Mouse (Mus musculus) small intestine, adult 2 months (tissue): ENCODE results near the gene Esrp2. TPM values are rescaled to one million over a fixed set of nuclear protein-coding genes. Genes with fewer than 3 reads are reported as not detected.

ENCODE experiments used
- H3K27ac ChIP-seq: fragments of 200-500 bp; 2 replicates; pipeline ENCODE4 v1.5.1; 2012; ENCODE audit warnings: low read depth, low read length, control low read depth, inconsistent platforms; ENCODE audit not compliant: insufficient read depth
- H3K27me3 ChIP-seq: fragments of 200-500 bp; 2 replicates; pipeline ENCODE4 v1.6.1; 2012; ENCODE audit warnings: mild to moderate bottlenecking, moderate library complexity, low read length, inconsistent platforms; ENCODE audit not compliant: control insufficient read depth, insufficient read depth
- H3K36me3 ChIP-seq: fragments of 200-500 bp; 2 replicates; pipeline ENCODE4 v1.6.1; 2012; ENCODE audit warnings: mild to moderate bottlenecking, low read length, control low read depth, inconsistent platforms; ENCODE audit not compliant: control insufficient read depth, insufficient read depth
- H3K4me1 ChIP-seq: fragments of 200-500 bp; 2 replicates; pipeline ENCODE4 v1.6.1; 2012; ENCODE audit warnings: low read length, inconsistent platforms, mixed read lengths; ENCODE audit not compliant: control insufficient read depth, insufficient read depth, insufficient read length
- H3K4me3 ChIP-seq: fragments of 200-500 bp; 2 replicates; pipeline ENCODE4 v1.5.1; 2012; ENCODE audit warnings: low read depth, mild to moderate bottlenecking, control low read depth, inconsistent platforms, low read length, moderate library complexity
- CTCF ChIP-seq: fragments of 200-500 bp; IDR thresholded peaks from 2 replicates; pipeline ENCODE4 v1.5.1; 2012; ENCODE audit warnings: low read depth, mild to moderate bottlenecking, control low read depth, inconsistent platforms, low read length, moderate library complexity, mixed read lengths; ENCODE audit not compliant: insufficient replicate concordance, insufficient read length; ENCODE audit errors: extremely low read depth
- POLR2A ChIP-seq: fragments of 200-500 bp; IDR thresholded peaks from 2 replicates; pipeline ENCODE4 v1.6.1; 2012; ENCODE audit warnings: low read depth, mild to moderate bottlenecking, control low read depth, inconsistent platforms, low read length, moderate library complexity
- WGBS: fragments of 180-500 bp; shearing (Covaris S2); methylation state at CpG from one replicate; pipeline ENCODE4 v1.1.7; 2018; 5-methylcytosine and 5-hydroxymethylcytosine counted together
- polyA plus RNA-seq: library from polyadenylated mRNA; depleted of rRNA; stranded (reverse); fragments of >200 nt; gene quantifications from 2 replicates; pipeline ENCODE4 v1.2.3, GENCODE M21; 2012; rRNA removed

Esrp2 gene
- 27.5 and 30.9 TPM in 2 replicates for polyA plus RNA-seq

- Histone ChIP-seq H3K27ac (peak within 1 kb of the TSS; percentile 91), H3K36me3 (peaks cover 19% of the 10 kb centered on the region), H3K27me3 (no peaks in the 10 kb centered on the region), H3K4me1 (peaks cover 11% of the 10 kb centered on the region), H3K4me3 (peak within 1 kb of the TSS; percentile 81)
- TF ChIP-seq POLR2A (peak; percentile 85; the same call in 1 of the 2 replicates), CTCF (no peak)
- WGBS: under 1% methylated on average over 86 of the region's 86 CpGs
These were observed at the start of gene Esrp2 for GRCm38 (mm10) chr8:106136156-106137130. Esrp2 (minus strand) TSS chr8:106136974.

- WGBS: 82% methylated on average over 3 of the region's 3 CpGs
- H3K4me1 ChIP-seq: no peaks in the 10 kb centered on the region
- no peak for TF ChIP-seq POLR2A
- TF ChIP-seq CTCF: no peak
These were observed 49.6 kb upstream of the Esrp2 start for GRCm38 (mm10) chr8:106186394-106186793.

GRCm38 (mm10) chr8:106185628-106186270 is 49.0 kb upstream of the Esrp2 start:
- no peaks in the 10 kb centered on the region for H3K4me1 ChIP-seq
- H3K36me3 ChIP-seq: peaks cover 3% of the 10 kb centered on the region; the same call in 1 of the 2 replicates
- H3K27ac ChIP-seq: no peak overlapping the region
- no peaks in the 10 kb centered on the region for H3K27me3 ChIP-seq
- 80% methylated on average over 8 of the region's 8 CpGs for WGBS
- no peak overlapping the region for H3K4me3 ChIP-seq
- TF ChIP-seq POLR2A (no peak), CTCF (no peak)

More at GRCm38 (mm10) chr8:106186394-106186793, 49.6 kb upstream of the Esrp2 start:
- Histone ChIP-seq H3K4me3 (no peak overlapping the region), H3K27ac (no peak overlapping the region), H3K27me3 (no peaks in the 10 kb centered on the region), H3K36me3 (peaks cover 3% of the 10 kb centered on the region; the same call in 1 of the 2 replicates)

GRCm38 (mm10) chr8:106178428-106178827 is 41.7 kb upstream of the Esrp2 start:
- no peak for TF ChIP-seq CTCF
- no peak for TF ChIP-seq POLR2A
- no peak overlapping the region for H3K4me3 ChIP-seq
- H3K27me3 ChIP-seq: no peaks in the 10 kb centered on the region
- H3K27ac ChIP-seq: no peak overlapping the region
- H3K36me3 ChIP-seq: 0 out of 2 replicates have a peak, but pooled peaks cover 1% of the 10 kb centered on the region
- no peaks in the 10 kb centered on the region; the same call in 1 of the 2 replicates for H3K4me1 ChIP-seq
- WGBS: 64% methylated on average over 2 of the region's 2 CpGs

- no peak for TF ChIP-seq CTCF
- no peak for TF ChIP-seq POLR2A
- Histone ChIP-seq H3K27ac (no peak overlapping the region), H3K36me3 (0 out of 2 replicates have a peak, but pooled peaks cover 1% of the 10 kb centered on the region), H3K27me3 (no peaks in the 10 kb centered on the region), H3K4me3 (no peak overlapping the region), H3K4me1 (no peaks in the 10 kb centered on the region; the same call in 1 of the 2 replicates)
- 79% methylated on average over 1 of the region's 1 CpGs for WGBS
These were observed 40.8 kb upstream of the Esrp2 start for GRCm38 (mm10) chr8:106177594-106177993.

- H3K4me3 ChIP-seq: no peak overlapping the region
- 50% methylated on average over 1 of the region's 1 CpGs for WGBS
- 0 out of 2 replicates have a peak, but pooled peaks cover 1% of the 10 kb centered on the region for H3K36me3 ChIP-seq
- no peak overlapping the region for H3K27ac ChIP-seq
- no peaks in the 10 kb centered on the region for H3K27me3 ChIP-seq
- no peak for TF ChIP-seq CTCF
- no peak for TF ChIP-seq POLR2A
- no peaks in the 10 kb centered on the region; the same call in 1 of the 2 replicates for H3K4me1 ChIP-seq
These were observed 40.1 kb upstream of the Esrp2 start for GRCm38 (mm10) chr8:106176891-106177290.
